Mouse (Mus musculus) thymus, adult 2 months (tissue): ENCODE data around the gene Tmco4.

ENCODE experiments used
- CTCF ChIP-seq: fragments of 200-500 bp; IDR thresholded peaks from 2 replicates; pipeline ENCODE4 v1.5.1; 2012; ENCODE audit warnings: mild to moderate bottlenecking, control low read depth, low read length, moderate library complexity, borderline replicate concordance; ENCODE audit not compliant: control insufficient read depth, poor library complexity, insufficient read depth; ENCODE audit errors: extremely low read depth
- POLR2A ChIP-seq: fragments of 200-500 bp; IDR thresholded peaks from 2 replicates; pipeline ENCODE4 v1.6.1; 2012; ENCODE audit warnings: mild to moderate bottlenecking, low read length, control low read depth, moderate library complexity; ENCODE audit not compliant: control insufficient read depth, poor library complexity, insufficient read depth; ENCODE audit errors: extremely low read depth

DNA sequence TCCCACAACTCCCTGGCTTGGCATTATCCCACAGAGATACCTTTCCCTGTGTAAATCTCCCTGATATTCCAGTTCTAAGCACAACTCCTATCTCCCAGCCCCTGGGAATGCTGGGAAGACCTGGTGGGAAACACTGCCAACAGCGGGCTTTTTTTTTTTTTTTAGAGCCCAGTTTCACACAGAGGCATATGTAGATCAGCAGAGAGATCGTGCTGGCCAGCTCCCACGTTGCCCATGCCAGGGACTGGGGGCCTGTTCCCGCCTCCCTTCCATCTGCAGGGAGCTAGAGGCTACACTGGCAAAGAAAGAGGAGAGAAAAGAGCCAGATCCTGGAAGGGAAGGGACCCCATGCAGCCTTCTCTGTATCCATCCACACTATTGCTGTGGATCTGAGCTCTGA, 95.6 kb downstream of the Tmco4 start:
- TF ChIP-seq POLR2A (no peak), CTCF (no peak)
